Mouse (Mus musculus): ENCODE measurements around the gene Amtn. TPM values are rescaled to one million over a fixed set of nuclear protein-coding genes. Genes with fewer than 3 reads are reported as not detected.
"Not testable (repeated sequence)": the region's sequence is repeated elsewhere in the genome, so short reads cannot be mapped to it uniquely, and the experiment has no call there.

Gene Amtn
- polyA plus RNA-seq (2015; fragmentation: Nextera tagmentation; extraction: Ambion mirVana), result not detected in 2 replicates

DNA sequence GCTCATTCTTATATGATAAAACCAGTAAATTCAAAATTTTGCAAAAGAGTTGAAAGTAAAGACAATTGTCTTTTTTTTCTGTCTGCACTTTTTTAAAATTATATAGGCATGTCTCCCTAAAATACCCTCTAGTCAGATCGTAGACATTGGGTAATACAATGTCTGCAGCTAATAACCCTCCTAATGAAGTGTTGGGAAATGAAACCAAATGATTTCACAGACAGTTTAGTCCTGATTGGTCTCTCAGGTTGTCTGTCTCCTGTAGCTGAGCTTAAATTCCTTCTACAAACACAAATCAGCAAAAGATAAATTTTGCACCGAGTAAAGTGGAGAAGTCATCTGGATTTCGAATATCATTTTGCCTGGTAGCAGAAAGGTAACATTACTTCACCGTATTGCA lies at the start of gene Amtn:
Gene Amtn (plus strand): TSS at position 301 of the 400 bp plus-strand sequence.
- no peak for ATAC-seq (ENCODE audit: extremely low read depth, insufficient number of reproducible peaks, low FRiP score, low TSS enrichment)
- Histone ChIP-seq H3K27ac (replicated peaks) (no peak within 1 kb of the TSS), H3K4me3 (no peak within 1 kb of the TSS), H3K4me2 (no peak within 1 kb of the TSS), H3K4me1 (no peaks in the 10 kb centered on the region), H3K9ac (no peak within 1 kb of the TSS), H3K9me3 (no peaks in the 10 kb centered on the region), H3K36me3 (no peaks in the 10 kb centered on the region), H3K27me3 (replicated peaks) (no peaks in the 10 kb centered on the region)
- 66% methylated on average over 4 of the region's 4 CpGs for WGBS

DNA sequence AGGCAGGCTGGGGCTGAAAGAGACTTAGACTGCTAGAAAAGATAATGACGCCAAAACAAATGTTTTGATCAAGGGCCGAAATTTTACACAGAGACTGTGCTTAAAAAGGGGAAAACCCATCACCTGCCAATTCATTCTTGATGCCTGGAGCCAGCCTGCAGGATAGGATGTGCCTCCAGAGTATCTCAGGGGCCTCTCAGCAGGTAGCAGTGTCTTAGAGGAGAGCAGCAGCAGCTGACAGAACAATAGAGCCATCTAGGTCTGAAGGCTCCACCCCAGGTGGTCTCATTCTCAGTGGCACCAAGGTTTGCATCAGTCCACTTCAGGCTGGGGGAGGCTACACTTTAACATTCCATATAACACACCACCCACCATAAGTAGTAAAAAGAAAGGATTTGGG lies 27.4 kb upstream of the Amtn start:
- not testable (repeated sequence) for H3K9ac ChIP-seq; H3K4me2 ChIP-seq; H3K9me3 ChIP-seq; H3K4me1 ChIP-seq; H3K27me3 ChIP-seq (replicated peaks); H3K27ac ChIP-seq (replicated peaks); ATAC-seq (ENCODE audit: extremely low read depth, insufficient number of reproducible peaks, low FRiP score, low TSS enrichment); H3K36me3 ChIP-seq; H3K4me3 ChIP-seq
- WGBS, result 57% methylated on average over 2 of the region's 2 CpGs

DNA sequence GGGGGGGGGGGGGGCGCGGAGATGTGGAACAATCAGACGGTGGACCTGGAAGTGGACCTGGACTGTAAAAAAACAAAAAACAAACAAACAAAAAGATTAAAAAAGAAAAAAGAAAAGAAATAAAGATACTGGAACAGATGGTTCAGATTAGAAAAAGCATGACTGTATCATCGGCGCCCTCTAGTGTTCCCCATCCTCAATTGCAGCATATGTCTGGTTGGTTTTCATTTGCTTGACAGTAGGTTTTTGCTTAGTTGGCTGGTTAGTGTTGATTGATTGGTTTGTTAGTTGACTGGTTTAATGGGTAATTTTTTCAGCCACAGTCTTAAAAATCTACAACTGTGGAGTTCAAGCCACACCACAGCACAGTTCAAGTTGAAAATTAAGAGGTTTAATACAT lies 11.1 kb upstream of the Amtn start:
- Histone ChIP-seq H3K4me1 (no peaks in the 10 kb centered on the region), H3K9ac (no peak overlapping the region), H3K4me2 (no peak overlapping the region), H3K36me3 (no peaks in the 10 kb centered on the region), H3K27me3 (replicated peaks) (no peaks in the 10 kb centered on the region), H3K4me3 (no peak overlapping the region), H3K9me3 (no peaks in the 10 kb centered on the region), H3K27ac (replicated peaks) (no peak overlapping the region)
- WGBS, result 7% methylated on average over 5 of the region's 5 CpGs
- no peak for ATAC-seq (ENCODE audit: extremely low read depth, insufficient number of reproducible peaks, low FRiP score, low TSS enrichment)

DNA sequence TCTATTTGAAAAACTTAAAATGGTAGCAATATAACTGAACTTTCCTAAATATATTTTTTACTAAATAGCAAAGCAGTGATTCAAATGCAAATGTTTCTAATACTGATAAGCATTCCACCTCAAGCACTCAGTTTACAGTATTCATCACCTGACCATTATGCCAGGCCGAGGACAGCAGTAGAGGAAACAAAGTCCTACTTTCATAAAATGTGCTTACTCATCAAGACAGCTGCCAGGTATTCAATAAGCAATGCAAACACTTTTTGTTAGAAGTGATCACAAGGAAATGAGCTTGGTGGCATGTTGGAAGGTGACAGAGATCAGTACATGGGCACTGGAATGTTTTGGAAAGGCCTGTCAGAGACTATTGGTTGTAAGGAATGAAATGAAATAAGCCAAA lies 9.0 kb upstream of the Amtn start:
- H3K27ac ChIP-seq (replicated peaks), result no peak overlapping the region
- H3K9me3 ChIP-seq, result no peaks in the 10 kb centered on the region
- H3K36me3 ChIP-seq, result no peaks in the 10 kb centered on the region
- no peak overlapping the region for H3K4me2 ChIP-seq
- H3K27me3 ChIP-seq (replicated peaks), result no peaks in the 10 kb centered on the region
- no peak for ATAC-seq (ENCODE audit: extremely low read depth, insufficient number of reproducible peaks, low FRiP score, low TSS enrichment)
- no peak overlapping the region for H3K9ac ChIP-seq
- 65% methylated on average over 1 of the region's 1 CpGs for WGBS
- H3K4me3 ChIP-seq, result no peak overlapping the region
- no peaks in the 10 kb centered on the region for H3K4me1 ChIP-seq

DNA sequence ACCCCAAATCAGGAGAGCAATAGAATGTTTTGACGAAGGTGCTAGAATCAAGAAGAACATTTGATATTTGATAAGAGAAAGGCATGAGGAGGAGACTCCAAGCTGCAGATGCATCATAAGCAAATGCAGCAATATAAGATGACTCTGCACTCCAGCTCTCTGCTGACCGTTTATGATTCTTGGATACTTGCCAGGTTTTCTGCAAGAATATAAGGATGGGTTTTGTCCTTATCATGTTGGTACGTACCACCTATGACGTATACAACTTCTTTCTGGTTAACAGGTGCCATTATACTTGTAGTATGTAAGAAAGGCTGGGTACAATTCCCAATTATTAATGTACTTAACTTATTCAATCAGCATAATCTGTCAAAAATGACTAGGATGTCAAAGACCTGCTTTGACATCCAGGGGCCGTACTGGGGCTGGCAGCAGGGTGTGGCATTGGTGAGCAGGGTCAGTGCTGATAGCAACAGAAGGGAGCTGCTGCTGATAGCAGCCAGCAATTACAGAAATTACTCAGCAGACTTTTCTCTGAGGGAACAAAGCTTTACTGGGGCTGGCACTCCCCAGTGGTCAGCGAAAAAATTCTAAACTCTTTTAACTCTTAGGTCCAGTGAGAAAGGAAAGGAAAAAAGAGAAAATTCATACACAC lies 5.2 kb upstream of the Amtn start:
- no peak overlapping the region for H3K4me3 ChIP-seq
- no peak for ATAC-seq (ENCODE audit: extremely low read depth, insufficient number of reproducible peaks, low FRiP score, low TSS enrichment)
- no peaks in the 10 kb centered on the region for H3K27me3 ChIP-seq (replicated peaks)
- H3K4me1 ChIP-seq, result no peaks in the 10 kb centered on the region
- H3K4me2 ChIP-seq, result no peak overlapping the region
- no peaks in the 10 kb centered on the region for H3K9me3 ChIP-seq
- H3K9ac ChIP-seq, result no peak overlapping the region
- no peaks in the 10 kb centered on the region for H3K36me3 ChIP-seq
- H3K27ac ChIP-seq (replicated peaks), result no peak overlapping the region
- 48% methylated on average over 6 of the region's 6 CpGs for WGBS

DNA sequence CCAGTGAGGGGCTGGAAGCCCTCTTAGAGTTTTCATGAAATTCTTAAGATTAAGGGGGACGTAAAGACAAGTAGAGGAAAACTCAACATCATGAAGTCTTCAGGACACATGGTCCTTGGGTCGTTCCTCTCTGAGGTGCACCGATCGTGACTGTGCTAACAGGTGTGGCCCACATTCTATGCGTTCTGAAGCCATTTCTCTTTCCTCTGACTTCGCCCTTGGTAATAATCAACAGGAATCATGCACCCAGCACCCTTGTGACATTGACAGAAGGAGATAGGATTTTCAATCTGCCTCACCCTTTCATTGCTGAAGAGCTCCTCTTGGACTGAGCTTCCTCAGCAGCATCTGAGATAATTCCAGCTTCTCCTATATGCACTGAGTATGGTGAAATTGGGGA lies 3.3 kb upstream of the Amtn start:
- ATAC-seq (ENCODE audit: extremely low read depth, insufficient number of reproducible peaks, low FRiP score, low TSS enrichment), result no peak
- no peaks in the 10 kb centered on the region for H3K27me3 ChIP-seq (replicated peaks)
- H3K4me1 ChIP-seq, result no peaks in the 10 kb centered on the region
- H3K36me3 ChIP-seq, result no peaks in the 10 kb centered on the region
- H3K9me3 ChIP-seq, result no peaks in the 10 kb centered on the region
- no peak overlapping the region for H3K4me3 ChIP-seq
- WGBS, result 69% methylated on average over 6 of the region's 6 CpGs
- H3K9ac ChIP-seq, result no peak overlapping the region
- no peak overlapping the region for H3K4me2 ChIP-seq
- no peak overlapping the region for H3K27ac ChIP-seq (replicated peaks)

DNA sequence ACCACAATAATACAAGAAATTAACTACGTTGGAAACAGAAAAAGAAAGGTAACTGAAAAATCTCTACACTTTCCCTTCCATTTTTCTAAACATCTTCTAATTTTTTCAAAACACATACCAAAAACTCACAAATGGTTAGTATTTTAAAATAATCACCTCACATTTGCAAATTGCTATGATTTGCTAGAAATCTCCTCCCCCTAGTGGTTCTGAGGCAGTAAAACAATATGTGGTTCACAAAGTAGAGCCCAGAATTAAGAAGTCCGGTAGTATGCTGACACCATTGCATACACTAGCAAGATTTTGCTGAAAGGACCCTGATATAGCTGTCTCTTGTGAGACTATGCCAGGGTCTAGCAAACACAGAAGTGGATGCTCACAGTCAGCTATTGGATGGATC lies 16.1 kb downstream of the Amtn start:
- not testable (repeated sequence) for ATAC-seq (ENCODE audit: extremely low read depth, insufficient number of reproducible peaks, low FRiP score, low TSS enrichment); H3K9me3 ChIP-seq; H3K27me3 ChIP-seq (replicated peaks); H3K36me3 ChIP-seq; H3K4me1 ChIP-seq; H3K4me3 ChIP-seq; H3K4me2 ChIP-seq; H3K9ac ChIP-seq; H3K27ac ChIP-seq (replicated peaks)
- WGBS, result 74% methylated on average over 2 of the region's 2 CpGs

DNA sequence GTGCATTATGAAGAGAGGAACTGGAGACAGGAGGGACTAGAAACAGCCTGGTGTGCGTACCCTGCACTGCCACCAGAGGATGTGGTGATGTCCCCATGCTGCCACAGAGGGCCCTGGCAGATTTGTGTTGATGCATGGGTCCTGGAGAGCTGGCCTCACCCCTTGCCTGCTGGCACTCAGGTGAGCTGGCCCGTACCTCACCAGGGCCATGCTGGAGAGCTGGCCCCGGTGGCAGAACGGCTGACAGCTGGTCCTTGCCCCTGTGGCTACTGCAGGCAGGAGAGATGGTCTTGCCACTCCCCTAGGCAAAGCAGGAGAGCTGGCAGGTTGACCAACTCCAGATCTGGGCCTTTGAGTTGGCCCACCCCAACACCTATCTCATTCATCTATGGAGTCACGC lies 22.7 kb downstream of the Amtn start:
- 67% methylated on average over 5 of the region's 5 CpGs for WGBS
- Histone ChIP-seq H3K4me3 (no peak overlapping the region), H3K9ac (no peak overlapping the region), H3K36me3 (no peaks in the 10 kb centered on the region), H3K4me1 (no peaks in the 10 kb centered on the region), H3K27me3 (replicated peaks) (no peaks in the 10 kb centered on the region), H3K27ac (replicated peaks) (no peak overlapping the region), H3K4me2 (no peak overlapping the region), H3K9me3 (no peaks in the 10 kb centered on the region)
- ATAC-seq (ENCODE audit: extremely low read depth, insufficient number of reproducible peaks, low FRiP score, low TSS enrichment), result no peak

DNA sequence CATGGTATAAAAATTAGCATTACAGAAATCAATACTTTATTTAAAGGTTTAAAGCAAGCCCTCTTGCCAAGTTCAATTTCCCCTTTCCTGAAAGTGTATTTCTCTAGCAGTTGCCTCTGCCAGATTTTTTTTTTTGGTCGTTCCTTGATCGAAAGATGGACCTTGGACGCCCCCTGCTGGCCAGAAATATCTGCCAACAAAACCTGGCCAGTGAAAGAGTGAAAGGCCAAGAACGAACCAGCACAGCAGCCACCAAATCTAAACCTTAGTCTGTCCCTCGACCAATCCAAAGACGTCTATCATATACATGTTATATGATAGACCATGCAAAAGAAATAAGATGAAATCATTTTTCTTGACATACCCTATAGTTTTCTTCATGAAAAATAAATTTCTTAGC lies 23.9 kb downstream of the Amtn start:
- Histone ChIP-seq H3K36me3 (no peaks in the 10 kb centered on the region), H3K9me3 (no peaks in the 10 kb centered on the region), H3K27ac (replicated peaks) (no peak overlapping the region), H3K27me3 (replicated peaks) (no peaks in the 10 kb centered on the region), H3K9ac (no peak overlapping the region), H3K4me2 (no peak overlapping the region), H3K4me3 (no peak overlapping the region), H3K4me1 (no peaks in the 10 kb centered on the region)
- no peak for ATAC-seq (ENCODE audit: extremely low read depth, insufficient number of reproducible peaks, low FRiP score, low TSS enrichment)
- WGBS, result 10% methylated on average over 6 of the region's 6 CpGs

DNA sequence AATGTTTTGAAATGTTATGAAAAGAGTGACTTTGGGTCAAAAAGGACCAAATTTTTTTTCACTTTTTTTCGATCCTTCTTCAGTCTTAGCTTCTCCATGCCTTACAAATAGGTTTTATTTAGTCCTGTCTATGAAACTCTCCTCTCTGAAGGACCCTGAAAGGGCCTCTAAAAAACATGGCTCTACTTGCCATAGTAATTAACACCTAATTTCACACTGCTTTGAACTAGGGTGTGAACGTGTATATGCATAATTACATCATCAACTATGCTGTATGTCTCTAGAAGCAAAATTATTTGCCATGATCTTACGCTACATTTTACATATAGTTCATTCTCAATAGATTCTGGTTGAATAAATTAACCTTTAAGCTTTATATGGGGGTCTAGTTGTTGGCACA lies 25.6 kb downstream of the Amtn start:
- Histone ChIP-seq H3K4me1 (no peaks in the 10 kb centered on the region), H3K27ac (replicated peaks) (no peak overlapping the region), H3K4me3 (no peak overlapping the region), H3K27me3 (replicated peaks) (no peaks in the 10 kb centered on the region), H3K9ac (no peak overlapping the region), H3K36me3 (no peaks in the 10 kb centered on the region), H3K9me3 (no peaks in the 10 kb centered on the region), H3K4me2 (no peak overlapping the region)
- ATAC-seq (ENCODE audit: extremely low read depth, insufficient number of reproducible peaks, low FRiP score, low TSS enrichment), result no peak
- 73% methylated on average over 3 of the region's 3 CpGs for WGBS

DNA sequence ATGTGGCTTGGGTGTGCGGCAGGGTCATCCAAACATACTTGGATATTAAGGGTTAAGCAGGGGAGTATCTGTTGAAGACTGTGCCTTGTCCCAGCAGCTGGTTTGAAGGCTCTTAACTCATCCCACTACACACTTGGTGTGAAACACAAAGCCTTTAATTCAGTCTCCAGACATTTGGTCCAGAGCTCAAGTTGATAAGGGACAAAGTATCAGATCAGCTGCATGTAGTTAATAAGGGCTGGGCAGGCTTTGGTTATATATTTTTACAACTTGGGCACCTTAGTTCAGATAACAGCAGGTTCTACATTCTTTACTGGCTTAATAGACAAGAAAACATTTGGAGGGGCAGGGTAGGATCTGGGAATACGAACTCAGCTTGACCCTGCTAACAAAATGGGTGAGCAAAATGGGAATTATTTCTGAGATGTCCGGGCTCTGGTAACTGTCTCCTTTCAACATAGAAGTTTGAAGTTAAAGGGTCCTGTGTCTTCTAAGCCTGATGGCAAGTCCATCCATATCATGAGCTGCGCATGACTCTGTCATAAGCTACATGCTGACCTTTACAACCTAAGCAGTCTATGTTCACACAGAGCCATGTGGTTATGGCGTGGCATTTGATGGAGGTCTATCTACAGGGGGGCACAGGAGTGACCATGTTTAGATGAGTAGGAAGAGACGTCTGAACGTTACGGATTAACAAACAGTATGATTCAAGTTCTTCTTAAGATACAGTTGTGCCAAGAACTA lies 44.6 kb downstream of the Amtn start:
- ATAC-seq (ENCODE audit: extremely low read depth, insufficient number of reproducible peaks, low FRiP score, low TSS enrichment), result no peak
- WGBS, result 80% methylated on average over 8 of the region's 8 CpGs
- no peak overlapping the region for H3K4me3 ChIP-seq
- H3K36me3 ChIP-seq, result no peaks in the 10 kb centered on the region
- no peak overlapping the region for H3K4me2 ChIP-seq
- H3K4me1 ChIP-seq, result no peaks in the 10 kb centered on the region
- no peaks in the 10 kb centered on the region for H3K9me3 ChIP-seq
- H3K27me3 ChIP-seq (replicated peaks), result no peaks in the 10 kb centered on the region
- no peak overlapping the region for H3K27ac ChIP-seq (replicated peaks)
- no peak overlapping the region for H3K9ac ChIP-seq

DNA sequence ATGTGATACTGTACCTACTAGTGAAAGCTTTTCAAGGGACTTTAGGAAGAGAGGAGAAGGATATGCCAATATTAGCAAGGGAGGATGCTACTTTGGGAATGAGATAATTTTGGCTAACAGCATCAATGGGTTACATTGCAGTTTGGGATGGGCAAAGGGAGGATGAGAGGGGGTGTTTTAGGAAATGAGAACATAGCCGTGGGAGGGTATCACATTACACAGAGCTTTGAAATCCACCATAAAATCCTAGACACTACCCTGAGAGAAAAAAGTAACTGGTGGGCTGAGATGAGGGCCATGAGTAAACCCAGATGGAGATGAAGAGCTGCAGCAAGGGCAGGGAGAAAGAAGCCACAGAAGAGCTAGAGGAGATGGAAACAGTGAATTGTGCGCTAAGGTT lies 49.0 kb downstream of the Amtn start:
- 62% methylated on average over 2 of the region's 2 CpGs for WGBS
- not testable (repeated sequence) for ATAC-seq (ENCODE audit: extremely low read depth, insufficient number of reproducible peaks, low FRiP score, low TSS enrichment); H3K4me2 ChIP-seq; H3K27me3 ChIP-seq (replicated peaks); H3K4me1 ChIP-seq; H3K27ac ChIP-seq (replicated peaks); H3K36me3 ChIP-seq; H3K4me3 ChIP-seq; H3K9ac ChIP-seq; H3K9me3 ChIP-seq

Data from heart, embryonic 13.5 days (tissue).